Mouse (Mus musculus) gastrocnemius, adult 18-20 months (tissue): ENCODE results near the gene Sapcd1. TPM values are rescaled to one million over a fixed set of nuclear protein-coding genes. Genes with fewer than 3 reads are reported as not detected.

ENCODE experiments used
- DNase-seq: peaks from one replicate; pipeline ENCODE4 v3.0.0; 2021; ENCODE audit warnings: low spot score
- total RNA-seq, 2 experiments: library from RNA; stranded (reverse); gene quantifications; 2 replicates each; pipeline ENCODE4 v1.2.3; 2021

Gene Sapcd1
- total RNA-seq, 2 experiments from 2014 or later, result not detected

DNA sequence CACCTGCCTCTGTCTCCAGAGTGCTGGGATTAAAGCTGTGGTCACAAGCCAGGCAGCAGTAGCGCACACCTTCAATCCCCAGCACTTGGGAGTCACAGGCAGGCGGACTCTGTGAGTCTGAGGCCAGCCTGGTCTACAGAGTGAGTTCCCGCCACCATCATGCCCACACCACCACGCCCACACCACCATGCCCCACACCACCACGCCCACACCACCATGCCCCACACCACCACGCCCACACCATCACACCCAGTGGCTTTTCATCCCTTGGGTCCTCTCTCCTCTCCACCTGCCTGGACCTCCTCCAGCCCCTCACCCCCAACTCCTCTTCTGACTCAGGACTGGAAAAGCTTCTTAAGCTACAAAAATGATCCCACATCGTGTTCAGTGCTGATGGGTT is 4.1 kb upstream of the Sapcd1 start:
- DNase-seq, result no peak

DNA sequence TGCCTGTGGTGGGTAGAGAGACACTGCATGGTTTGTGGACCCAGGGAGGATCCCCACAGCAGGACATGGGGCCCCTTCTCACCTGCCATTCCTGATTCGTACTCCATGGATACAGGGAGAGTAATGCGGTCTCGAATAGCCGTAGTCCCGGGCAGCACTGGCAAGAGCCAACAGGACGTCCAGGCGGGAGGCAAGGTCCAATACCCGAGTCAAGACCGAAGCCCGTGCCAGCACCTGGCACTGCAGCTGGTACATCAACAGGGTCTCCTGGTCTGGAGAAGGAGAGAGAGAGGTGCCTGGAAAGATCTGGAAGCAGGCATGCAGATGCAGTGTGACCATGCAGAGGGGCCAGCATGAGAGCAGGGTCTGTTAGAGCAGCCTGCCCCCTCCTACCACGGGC is 3.5 kb upstream of the Sapcd1 start:
- DNase-seq, result no peak

DNA sequence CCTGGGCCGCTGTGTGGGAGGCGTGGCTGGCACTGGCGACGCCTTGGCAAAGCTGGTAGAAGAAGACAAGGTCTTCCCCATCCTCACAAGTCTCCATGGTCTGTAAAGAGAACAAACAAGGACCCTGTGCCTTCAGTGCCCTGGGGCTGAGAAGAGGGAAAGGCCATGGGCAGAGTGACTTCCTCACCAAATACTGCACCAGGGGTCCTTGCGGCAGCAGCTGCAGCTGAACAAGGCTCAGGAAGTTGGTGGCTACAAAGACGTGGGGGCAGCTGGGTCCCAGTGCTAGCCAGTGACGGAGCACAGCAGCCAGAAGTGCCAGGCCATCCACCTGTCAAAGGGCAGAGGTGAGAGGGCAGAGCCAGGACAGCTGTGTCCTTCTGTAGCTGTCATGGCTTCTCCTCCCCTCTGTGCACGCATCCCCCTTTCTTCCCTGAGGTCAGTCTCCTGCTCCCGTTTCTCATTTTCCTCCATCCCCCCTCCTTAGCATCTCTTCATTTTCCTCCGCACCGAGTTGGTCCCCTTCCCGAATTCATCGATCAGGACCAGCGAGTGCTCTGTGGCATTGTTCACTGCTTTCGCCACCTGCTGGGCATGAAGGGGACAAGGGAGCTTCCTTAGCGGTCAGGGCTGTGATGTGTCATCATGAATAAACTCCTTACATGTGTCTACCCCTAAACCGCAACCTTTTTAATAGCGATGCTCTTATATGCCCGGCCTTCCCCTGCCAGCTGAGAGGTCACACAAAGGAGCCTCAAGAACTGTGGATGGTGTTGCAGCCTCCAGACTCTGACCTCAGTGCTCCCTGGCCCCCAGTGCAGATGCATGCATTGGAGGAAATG is 2.1 kb upstream of the Sapcd1 start:
- no peak for DNase-seq

DNA sequence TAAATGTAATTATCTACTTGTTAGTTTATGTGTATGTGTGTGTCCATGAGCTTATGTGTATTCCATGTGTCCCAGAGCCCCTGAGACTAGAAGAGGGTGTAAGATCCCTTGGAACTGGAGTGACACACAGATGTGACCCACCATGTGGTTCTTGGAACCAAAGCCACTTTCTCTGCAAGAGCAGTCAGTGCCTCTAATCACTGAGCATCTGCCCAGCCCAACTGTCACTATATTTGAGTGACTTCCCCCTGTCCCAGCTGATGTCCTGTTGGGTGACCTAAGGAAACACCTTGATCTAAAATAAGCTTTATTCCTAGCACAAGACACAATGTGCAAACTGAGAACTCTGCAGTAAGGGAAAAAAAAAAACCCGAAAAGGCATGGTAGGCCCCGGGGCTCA is 499 bp upstream of the Sapcd1 start:
- no peak for DNase-seq

DNA sequence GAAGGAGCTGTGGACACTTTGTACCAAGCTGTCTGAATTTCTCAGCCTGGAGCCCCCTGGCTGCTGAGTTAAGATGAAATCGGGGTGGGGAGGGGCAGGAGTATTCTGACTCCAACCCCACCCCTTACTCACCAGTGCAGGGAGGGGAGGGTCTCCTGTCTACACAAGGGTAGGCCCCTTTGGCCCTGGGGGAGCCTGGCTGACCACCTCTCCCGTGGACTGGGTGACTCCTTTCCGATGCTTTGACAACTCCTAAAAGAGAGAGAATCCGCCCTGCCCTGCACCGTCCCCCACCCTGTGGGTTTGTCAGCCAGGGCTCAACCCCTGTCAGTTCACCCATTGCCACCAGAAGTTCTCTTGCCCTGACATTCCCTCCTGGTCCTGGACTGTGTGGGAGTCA is 1.6 kb downstream of the Sapcd1 start:
- DNase-seq, result no peak

DNA sequence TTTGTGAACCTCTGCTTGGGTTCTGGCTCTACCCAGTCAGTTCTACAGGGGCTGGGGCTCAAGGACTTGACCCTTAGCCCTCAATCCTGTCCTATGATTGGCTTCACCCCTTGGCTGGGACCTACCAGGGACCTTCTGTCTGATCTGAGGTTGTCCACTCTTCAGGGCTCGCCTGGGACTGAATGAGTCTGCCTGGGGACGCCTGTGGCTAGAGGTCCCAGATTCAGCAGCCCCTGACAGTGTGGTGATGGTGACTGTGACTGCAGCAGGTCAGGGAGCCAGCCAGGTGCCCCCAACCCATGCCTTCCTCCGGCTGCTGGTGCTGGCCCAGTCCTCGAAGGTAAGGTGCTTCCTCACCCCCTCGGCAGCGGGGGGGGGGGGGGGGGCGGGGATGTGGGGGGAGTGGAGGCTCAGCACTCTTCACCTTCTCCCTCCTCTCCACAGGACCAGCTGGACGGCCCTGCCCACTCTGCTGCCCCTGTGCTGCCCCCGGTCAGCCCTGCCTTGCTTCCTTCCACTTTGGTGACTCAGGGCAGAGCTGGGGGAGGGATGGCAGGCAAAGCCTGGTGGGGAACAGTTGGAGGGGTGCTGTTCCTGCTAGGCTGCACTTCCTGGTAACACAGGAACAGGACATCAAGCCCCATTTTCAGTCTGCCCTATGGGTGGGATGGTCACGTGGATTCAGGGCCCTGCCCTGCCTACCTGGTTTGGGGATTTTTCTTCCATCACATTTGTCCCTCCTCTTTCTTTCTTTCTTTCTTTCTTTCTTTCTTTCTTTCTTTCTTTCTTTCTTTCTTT is 2.9 kb downstream of the Sapcd1 start:
- no peak for DNase-seq

DNA sequence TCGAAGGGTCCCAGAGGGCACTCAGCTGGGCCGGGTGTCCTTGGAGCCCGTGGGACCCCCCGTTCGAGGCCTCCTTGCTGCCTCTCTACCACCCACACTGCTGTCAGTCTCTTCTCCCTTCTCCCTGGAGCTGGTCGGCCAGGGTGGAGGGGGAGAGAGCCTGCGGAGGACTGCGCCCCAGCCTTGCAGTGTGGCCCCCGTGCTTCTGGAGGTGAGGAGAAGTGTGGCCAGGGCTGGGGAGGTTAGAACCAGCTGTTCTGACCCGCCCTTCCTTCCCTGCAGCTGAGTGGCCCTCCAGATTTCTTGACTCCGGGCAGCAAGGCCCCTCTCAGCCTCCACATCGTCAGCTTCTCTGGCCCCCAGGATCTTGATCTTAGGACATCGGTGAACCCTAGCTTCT is 3.6 kb downstream of the Sapcd1 start:
- no peak for DNase-seq

DNA sequence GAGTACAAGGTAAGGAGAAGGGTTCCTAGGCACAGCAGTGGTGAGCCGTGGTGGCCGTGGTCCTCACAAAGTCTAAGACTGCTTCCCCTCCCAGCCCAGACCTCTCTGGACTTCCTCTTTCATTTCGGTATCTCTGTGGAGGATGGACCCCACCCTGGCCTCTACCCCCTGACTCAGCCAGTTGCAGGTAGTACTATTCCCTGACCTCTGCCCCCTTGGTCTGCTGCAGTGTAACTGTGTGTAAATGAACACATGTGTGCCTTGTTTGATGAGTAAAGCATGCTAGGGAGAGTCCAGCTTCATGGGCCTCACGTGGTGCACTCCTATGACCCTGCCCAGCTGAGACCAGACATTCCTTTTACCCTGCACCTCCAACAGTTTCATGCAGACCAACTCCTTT is 4.1 kb downstream of the Sapcd1 start:
- no peak for DNase-seq

DNA sequence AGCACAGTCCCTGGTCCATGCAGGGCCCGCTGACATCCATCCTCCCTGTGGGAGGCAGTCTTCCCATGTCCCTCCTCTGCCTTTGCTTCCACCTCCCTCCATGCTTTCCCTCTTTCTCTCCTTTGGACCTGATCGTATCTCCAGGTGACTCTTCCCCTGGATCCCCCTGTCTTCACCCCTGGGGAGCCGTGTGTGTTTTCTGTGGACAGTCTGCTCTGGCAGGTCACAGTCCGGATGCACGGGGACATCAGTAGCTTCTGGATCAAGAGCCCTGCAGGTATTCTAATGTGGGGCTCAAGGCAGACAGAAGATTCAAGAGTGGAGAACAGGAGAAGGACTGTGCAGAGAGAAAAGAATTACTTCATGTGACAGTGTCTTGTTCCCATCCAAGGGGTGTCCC is 4.6 kb downstream of the Sapcd1 start:
- no peak for DNase-seq

DNA sequence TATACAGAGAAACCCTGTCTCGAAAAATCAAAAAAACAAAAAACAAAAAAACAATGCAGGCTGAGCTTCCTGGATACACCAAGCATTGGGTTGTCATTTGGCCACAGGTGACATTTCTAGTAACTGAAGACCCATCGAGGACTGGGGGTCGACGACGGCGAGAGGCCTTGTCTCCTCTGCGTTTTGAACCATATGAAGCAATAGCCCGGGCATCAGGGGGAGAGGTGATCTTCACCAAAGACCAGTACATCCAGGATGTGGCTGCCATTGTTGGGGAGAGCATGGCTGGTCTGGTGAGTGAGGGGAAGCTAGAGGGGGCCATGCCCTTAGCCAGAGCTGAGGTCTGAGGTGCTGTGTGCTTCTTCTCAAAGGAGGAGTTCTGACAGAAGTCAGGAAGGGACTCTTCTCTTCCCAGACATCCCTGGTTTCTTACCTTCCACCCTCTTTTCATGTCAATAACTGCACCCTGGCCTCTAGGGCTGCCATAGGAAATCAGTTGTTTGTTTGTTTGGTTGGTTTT is 5.2 kb downstream of the Sapcd1 start:
- DNase-seq, result no peak

DNA sequence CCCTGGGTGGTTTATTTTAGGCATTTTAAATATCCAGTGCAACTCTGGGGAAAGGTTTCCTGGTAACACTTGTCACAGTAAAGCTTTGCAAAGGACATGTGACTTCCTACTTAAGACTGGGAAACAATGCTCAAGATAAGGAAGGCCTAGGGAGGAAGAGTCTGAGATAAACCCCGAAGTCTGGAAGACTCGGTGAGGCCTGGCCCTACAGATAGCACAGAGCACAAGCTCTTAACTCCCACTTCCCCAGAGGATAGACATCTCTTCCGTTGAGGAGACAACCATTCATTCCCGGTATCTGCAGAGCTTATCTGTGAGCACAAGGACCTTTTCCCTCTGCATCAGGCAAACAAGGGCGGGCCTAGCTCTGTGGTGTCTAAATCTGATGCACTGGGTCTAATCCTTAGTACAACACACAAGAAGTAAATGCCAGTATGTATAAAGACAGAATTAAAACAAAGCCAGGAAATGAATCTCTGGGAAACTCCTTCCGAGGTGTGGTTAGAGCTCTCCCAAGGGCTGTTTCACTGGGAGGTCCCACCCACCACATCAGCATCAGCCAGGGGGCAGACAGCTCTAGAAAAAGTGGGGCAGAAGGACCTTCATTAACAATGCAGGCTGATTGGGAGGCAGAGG is 5.9 kb downstream of the Sapcd1 start:
- no peak for DNase-seq

DNA sequence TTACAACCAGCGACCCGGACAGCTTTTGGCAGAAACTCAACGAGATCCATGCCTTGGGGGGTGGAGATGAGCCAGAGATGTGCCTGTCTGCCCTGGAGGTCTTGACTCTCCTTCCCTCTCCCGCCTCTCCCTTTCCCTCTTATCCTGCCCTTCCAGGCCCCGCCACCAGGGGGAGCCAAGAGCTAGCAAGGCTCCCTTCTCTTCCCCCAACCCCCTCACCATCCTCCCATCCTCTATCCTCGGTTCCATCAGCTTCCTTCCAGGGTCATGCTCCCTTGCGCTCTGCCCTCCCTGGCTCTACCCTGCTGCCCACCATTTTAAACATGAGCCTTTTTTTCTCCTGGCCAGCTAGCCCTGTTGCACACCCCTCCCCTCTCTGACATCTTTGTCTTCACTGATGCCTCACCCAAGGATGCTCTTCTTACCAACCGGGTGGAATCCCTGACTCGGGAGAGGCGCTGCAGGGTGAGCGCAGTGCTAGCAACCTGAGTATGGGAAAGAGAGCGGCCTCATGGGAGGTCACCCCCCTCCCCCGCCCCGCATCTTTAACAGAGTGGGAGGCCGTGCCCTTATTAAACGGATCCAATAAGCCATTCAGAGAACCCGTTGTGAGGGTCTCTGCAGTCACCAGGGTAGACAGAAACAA is 6.5 kb downstream of the Sapcd1 start:
- peak; percentile 89 for DNase-seq

DNA sequence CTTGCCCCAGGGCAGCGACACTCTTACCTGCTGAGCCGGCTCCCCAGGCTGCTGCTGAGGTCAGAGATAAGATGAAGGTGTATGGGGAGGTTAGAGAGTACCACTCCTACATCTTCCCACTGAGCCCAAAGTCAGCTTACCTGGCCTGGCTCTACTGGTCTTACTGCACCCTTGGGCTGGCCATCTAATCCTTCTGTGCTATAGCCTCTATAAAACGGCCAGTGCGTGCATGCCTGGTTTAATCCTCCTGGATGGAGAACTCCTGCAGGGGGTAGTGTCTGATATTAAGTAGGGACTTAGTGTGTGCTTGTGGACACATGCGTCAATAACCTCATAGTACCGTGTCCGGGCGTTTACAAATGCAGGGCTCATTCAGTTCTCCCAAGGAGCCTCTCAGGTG is 7.3 kb downstream of the Sapcd1 start:
- no peak for DNase-seq

DNA sequence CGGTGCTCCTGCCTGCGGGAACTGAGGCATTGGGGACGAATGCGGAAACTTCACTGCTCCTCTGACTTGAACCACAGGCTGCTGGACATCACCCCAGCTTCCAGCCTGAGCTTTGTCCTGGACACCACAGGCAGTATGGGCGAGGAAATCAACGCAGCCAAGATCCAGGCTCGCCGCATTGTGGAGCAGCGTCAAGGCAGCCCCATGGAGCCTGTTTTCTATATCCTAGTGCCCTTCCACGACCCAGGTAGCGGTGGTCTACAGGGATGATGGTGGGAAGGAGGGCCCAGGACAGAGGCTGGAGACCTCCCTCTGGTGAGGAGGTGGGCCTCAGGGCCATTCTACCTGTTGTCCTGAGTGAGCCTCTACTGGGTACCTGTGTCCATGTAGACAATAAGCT is 7.9 kb downstream of the Sapcd1 start:
- no peak for DNase-seq

DNA sequence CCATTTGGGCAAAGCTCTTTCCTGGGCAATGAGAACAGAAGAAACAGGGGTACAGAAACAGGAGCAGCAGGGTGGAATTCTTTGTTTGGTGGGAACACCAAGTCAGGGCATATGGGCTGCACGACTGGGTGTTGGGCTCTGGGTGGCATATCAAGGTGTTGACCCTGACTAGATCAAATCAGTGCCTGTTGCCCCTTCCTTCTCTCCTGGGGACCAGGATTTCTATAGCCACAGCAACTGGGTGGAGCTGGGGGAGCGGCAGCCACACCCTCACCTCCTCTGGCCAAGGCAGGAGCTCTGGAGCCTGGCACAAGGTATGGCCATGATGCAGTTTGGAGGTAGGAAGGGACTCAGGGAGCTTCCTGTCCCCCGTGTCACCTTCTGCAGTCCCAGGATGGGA is 9.6 kb downstream of the Sapcd1 start:
- DNase-seq, result no peak

DNA sequence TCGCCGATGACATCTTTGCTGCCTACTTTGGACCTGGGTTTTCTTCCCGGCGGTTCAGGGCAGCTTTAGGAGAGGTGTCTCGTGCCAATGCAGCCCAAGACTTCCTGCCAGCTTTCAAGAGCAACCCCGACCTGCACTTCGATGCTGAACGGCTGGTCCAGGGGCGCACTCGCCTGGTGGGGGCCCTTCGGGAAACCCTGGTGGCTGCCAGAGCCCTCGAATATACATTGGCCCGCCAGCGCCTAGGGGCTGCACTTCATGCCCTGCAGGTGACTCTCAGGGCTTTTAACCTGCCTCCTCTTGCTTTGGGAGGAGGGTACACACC is 10.1 kb downstream of the Sapcd1 start:
- DNase-seq, result no peak

DNA sequence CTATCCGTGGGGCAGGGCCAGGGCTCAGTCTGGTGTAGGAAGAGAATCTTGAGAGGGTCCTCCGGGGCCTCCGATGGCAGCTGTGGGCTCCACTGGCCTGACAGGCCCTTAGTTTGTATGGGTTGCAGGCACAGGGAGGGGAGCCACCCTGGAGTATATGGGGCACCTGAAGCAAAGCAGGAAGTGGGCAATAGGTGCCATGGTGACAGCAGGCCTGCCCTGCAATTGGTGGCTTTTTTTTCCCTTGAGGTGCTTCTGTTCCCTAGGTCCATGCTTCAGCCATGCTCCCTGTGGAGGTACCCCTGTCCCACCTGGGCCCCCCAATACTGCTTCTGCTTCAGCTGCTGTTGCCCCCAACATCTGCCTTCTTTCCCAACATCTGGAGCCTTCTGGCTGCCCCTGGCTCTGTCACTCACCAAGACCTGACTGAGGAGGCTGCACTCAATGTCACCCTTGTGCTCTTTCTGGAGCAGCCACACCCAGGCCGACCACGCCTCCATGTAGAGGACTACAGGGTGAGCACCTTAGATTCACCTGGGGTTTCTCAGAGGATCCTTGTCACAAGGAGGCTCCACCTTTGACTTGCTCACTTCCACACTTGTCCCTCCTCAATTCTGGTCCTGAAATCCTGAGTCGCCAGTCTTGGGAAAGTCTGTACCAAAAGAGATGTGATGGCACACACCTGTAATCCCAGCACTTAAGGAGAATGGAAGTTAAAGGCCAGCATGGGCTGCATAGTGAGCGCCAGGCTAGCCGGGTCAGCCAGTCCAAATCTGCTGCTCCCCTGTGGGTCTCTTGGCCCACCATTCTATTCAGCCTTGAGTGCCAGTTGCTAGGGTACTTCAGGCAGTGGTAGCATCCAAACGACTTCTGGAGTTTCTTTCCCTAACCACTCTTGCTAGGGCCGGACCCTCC is 10.8 kb downstream of the Sapcd1 start:
- DNase-seq, result no peak

DNA sequence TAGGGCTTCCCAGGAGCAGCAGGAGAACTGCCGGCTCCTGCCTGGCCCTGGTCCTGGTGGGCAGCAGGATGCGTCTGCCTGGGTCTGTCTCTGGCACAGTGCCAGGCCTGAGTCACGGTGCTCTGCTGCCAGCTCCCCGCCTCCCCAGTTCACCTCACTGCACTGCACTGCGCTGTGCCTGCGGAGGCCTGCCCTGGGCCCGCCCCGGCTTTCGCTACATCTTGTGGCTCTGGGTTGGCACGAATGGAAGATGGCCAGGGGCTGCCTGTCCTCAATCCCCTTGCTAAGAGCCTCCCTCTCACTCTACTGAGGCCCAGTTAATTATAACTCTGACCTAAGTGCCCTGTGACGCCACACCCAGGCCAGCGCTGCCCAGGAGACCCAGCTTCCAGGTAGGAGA is 11.4 kb downstream of the Sapcd1 start, which contains the start of gene Vwa7:
Gene Vwa7 (plus strand): TSS at position 204 of the 400 bp plus-strand sequence.
- peak; percentile 48 for DNase-seq

DNA sequence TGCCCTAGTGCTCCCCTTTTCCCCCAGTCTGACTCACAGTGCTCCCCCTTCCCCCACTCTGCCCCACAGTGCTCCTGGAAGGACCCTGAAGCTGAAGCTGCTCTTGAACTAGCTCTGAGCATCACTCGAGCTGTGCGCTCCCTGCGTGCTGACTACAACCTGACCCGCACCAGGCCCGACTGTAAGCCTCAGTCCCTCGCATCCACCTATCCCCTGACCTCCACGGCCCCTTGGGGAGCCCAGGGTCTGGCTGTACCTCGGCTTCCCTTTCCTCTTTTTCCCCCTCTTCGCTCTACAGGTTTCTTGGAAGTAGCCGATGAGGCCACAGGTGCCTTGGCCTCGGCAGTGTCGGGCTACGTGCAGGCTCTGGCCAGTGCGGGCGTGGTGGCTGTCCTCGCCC is 12.5 kb downstream of the Sapcd1 start:
- no peak for DNase-seq

DNA sequence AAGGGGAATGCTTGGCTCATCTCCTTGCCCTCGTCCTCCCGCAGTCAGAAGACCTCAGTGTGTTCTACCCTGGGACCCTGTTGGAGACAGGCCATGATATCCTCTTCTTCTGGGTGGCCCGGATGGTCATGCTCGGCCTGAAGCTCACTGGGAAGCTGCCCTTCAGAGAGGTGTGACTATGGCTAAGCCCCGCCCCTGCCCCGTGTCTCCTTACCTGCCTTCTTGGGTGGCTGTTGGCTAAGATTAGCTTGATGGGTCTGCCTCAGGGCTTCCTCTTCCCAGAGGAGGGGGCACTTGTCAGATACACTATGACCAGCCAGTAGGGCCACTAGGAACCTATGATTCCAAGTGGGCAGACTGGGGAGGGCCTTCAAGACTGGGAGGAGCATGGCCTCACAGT is 14.6 kb downstream of the Sapcd1 start:
- DNase-seq, result no peak

DNA sequence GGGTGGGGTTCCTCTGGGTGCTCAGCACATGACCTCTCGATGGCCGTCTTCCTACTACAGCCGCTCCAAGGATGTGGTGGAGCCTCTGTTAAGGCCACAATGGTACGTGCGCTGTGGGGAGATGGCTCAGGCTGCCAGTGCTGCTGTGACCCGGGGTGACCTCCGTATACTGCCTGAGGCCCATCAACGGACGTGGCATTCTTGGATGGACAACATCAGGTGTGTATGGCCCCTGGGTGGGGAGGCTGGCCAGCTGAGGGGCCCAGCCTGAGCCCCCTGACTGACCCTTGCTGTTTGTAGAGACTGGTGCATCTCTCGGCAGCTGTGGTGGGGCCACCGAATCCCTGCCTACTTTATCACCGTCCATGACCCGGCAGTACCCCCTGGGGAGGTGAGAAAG is 15.4 kb downstream of the Sapcd1 start:
- no peak for DNase-seq
